Mouse (Mus musculus) kidney, embryonic 14.5 days (tissue): ENCODE measurements at regions not wholly inside any gene's neighbourhood (a gene's known extent, or its start where the extent isn't known, plus 50 kb on each side); places are given as distances from the start of the nearest gene placed in this dataset.

Experiments used
- ATAC-seq: fragments of 200-750 bp; cut with Nextera tagmentation; 2 replicates; pipeline ENCODE4 v1.8.0; 2017; ENCODE audit warnings: moderate number of reproducible peaks, mild to moderate bottlenecking, moderate TSS enrichment, moderate library complexity; ENCODE audit not compliant: low FRiP score, low TSS enrichment
- H3K27ac ChIP-seq: fragments of 300-500 bp; sonication (generic); 2 replicates; pipeline ENCODE4 v1.5.1; 2014; ENCODE audit warnings: low read depth, mild to moderate bottlenecking, low read length, moderate library complexity, mixed read lengths
- H3K27me3 ChIP-seq: fragments of 300-500 bp; sonication (generic); 2 replicates; pipeline ENCODE4 v1.6.1; 2014; ENCODE audit warnings: mild to moderate bottlenecking, low read length; ENCODE audit not compliant: control insufficient read depth, insufficient read depth
- H3K36me3 ChIP-seq: fragments of 300-500 bp; sonication (generic); 2 replicates; pipeline ENCODE4 v1.6.1; 2014; ENCODE audit warnings: low read length, mixed read lengths; ENCODE audit not compliant: control insufficient read depth, insufficient read depth
- H3K4me1 ChIP-seq: fragments of 300-500 bp; sonication (generic); 2 replicates; pipeline ENCODE4 v1.6.1; 2014; ENCODE audit warnings: low read length, mixed read lengths; ENCODE audit not compliant: control insufficient read depth, insufficient read depth
- H3K4me2 ChIP-seq: fragments of 300-500 bp; sonication (generic); replicated peaks from 2 replicates; pipeline ENCODE4 v1.6.1; 2014; ENCODE audit warnings: low read depth, mild to moderate bottlenecking, low read length
- H3K4me3 ChIP-seq: fragments of 300-500 bp; sonication (generic); 2 replicates; pipeline ENCODE4 v1.5.1; 2014; ENCODE audit warnings: mild to moderate bottlenecking, low read length
- H3K9ac ChIP-seq: fragments of 300-500 bp; sonication (generic); 2 replicates; pipeline ENCODE4 v1.6.1; 2014; ENCODE audit warnings: low read depth, mild to moderate bottlenecking, low read length, moderate library complexity
- H3K9me3 ChIP-seq: fragments of 300-500 bp; sonication (generic); 2 replicates; pipeline ENCODE4 v1.6.1; 2016; ENCODE audit warnings: low read length; ENCODE audit not compliant: control insufficient read depth
- WGBS: fragments of 180-500 bp; shearing (Covaris S2); extraction: QIAGEN DNeasy Blood & Tissue Kit; methylation state at CpG from one replicate; pipeline ENCODE4 v1.1.7; 2014; 5-methylcytosine and 5-hydroxymethylcytosine counted together

- ATAC-seq, result 0 out of 2 replicates have a peak, but pooled peaks have one; percentile 64
- 9% methylated on average over 16 of the region's 16 CpGs for WGBS
These were observed 59.5 kb upstream of the Zbtb18 start for GRCm38 (mm10) chr1:177382596-177383190.

GRCm38 (mm10) chr1:177382147-177382546, 60.0 kb upstream of the Zbtb18 start:
- no peaks in the 10 kb centered on the region for H3K27me3 ChIP-seq
- H3K4me1 ChIP-seq, result no peaks in the 10 kb centered on the region
- no peaks in the 10 kb centered on the region for H3K36me3 ChIP-seq
- H3K9me3 ChIP-seq, result no peaks in the 10 kb centered on the region
- no peak overlapping the region for H3K4me3 ChIP-seq
- 81% methylated on average over 4 of the region's 4 CpGs for WGBS
- H3K27ac ChIP-seq, result no peak overlapping the region
- ATAC-seq, result no peak
- no peak overlapping the region for H3K4me2 ChIP-seq
- no peak overlapping the region for H3K9ac ChIP-seq

More at GRCm38 (mm10) chr1:177382596-177383190, 59.5 kb upstream of the Zbtb18 start:
- Histone ChIP-seq H3K27me3 (no peaks in the 10 kb centered on the region), H3K9me3 (no peaks in the 10 kb centered on the region), H3K4me1 (no peaks in the 10 kb centered on the region), H3K4me3 (no peak overlapping the region), H3K9ac (no peak overlapping the region), H3K27ac (no peak overlapping the region), H3K36me3 (no peaks in the 10 kb centered on the region), H3K4me2 (no peak overlapping the region)

- H3K36me3 ChIP-seq, result no peaks in the 10 kb centered on the region
- WGBS, result 92% methylated on average over 3 of the region's 3 CpGs
- no peak overlapping the region for H3K27ac ChIP-seq
- H3K4me2 ChIP-seq, result no peak overlapping the region
- H3K27me3 ChIP-seq, result no peaks in the 10 kb centered on the region
- H3K9me3 ChIP-seq, result no peaks in the 10 kb centered on the region
- no peaks in the 10 kb centered on the region for H3K4me1 ChIP-seq
- H3K4me3 ChIP-seq, result no peak overlapping the region
- no peak overlapping the region for H3K9ac ChIP-seq
- ATAC-seq, result no peak
These were observed 64.0 kb upstream of the Zbtb18 start for GRCm38 (mm10) chr1:177378112-177378511.

GRCm38 (mm10) chr1:177373226-177373825, 68.8 kb upstream of the Zbtb18 start:
- Histone ChIP-seq H3K36me3 (no peaks in the 10 kb centered on the region), H3K9ac (no peak overlapping the region), H3K27ac (no peak overlapping the region), H3K9me3 (no peaks in the 10 kb centered on the region), H3K4me1 (no peaks in the 10 kb centered on the region), H3K4me2 (no peak overlapping the region; the same call in 1 of the 2 replicates), H3K27me3 (no peaks in the 10 kb centered on the region), H3K4me3 (no peak overlapping the region)
- 4% methylated on average over 5 of the region's 5 CpGs for WGBS
- no peak for ATAC-seq

- H3K4me2 ChIP-seq, result no peak overlapping the region
- H3K9ac ChIP-seq, result no peak overlapping the region
- 72% methylated on average over 10 of the region's 10 CpGs for WGBS
- no peaks in the 10 kb centered on the region for H3K4me1 ChIP-seq
- H3K4me3 ChIP-seq, result no peak overlapping the region
- no peak overlapping the region for H3K27ac ChIP-seq
- no peak for ATAC-seq
- no peaks in the 10 kb centered on the region for H3K27me3 ChIP-seq
- H3K36me3 ChIP-seq, result no peaks in the 10 kb centered on the region
- no peaks in the 10 kb centered on the region for H3K9me3 ChIP-seq
These were observed 70.1 kb upstream of the Zbtb18 start for GRCm38 (mm10) chr1:177372066-177372465.

- WGBS, result 85% methylated on average over 9 of the region's 9 CpGs
- ATAC-seq, result no peak
- Histone ChIP-seq H3K4me3 (no peak overlapping the region), H3K27ac (no peak overlapping the region), H3K9me3 (no peaks in the 10 kb centered on the region), H3K9ac (no peak overlapping the region), H3K27me3 (no peaks in the 10 kb centered on the region), H3K4me2 (no peak overlapping the region), H3K36me3 (no peaks in the 10 kb centered on the region), H3K4me1 (no peaks in the 10 kb centered on the region)
These were observed 74.1 kb upstream of the Zbtb18 start for GRCm38 (mm10) chr1:177367864-177368610.

GRCm38 (mm10) chr1:177366914-177367313, 75.2 kb upstream of the Zbtb18 start:
- ATAC-seq, result no peak
- no peak overlapping the region for H3K4me2 ChIP-seq
- no peak overlapping the region for H3K4me3 ChIP-seq
- H3K9me3 ChIP-seq, result no peaks in the 10 kb centered on the region
- no peaks in the 10 kb centered on the region for H3K4me1 ChIP-seq
- no peak overlapping the region for H3K27ac ChIP-seq
- no peaks in the 10 kb centered on the region for H3K36me3 ChIP-seq
- WGBS, result 82% methylated on average over 6 of the region's 6 CpGs
- no peaks in the 10 kb centered on the region for H3K27me3 ChIP-seq
- H3K9ac ChIP-seq, result no peak overlapping the region

GRCm38 (mm10) chr1:177366475-177366874, 75.7 kb upstream of the Zbtb18 start:
- no peaks in the 10 kb centered on the region for H3K27me3 ChIP-seq
- 81% methylated on average over 7 of the region's 7 CpGs for WGBS
- no peak overlapping the region for H3K9ac ChIP-seq
- no peaks in the 10 kb centered on the region for H3K36me3 ChIP-seq
- no peak overlapping the region for H3K4me3 ChIP-seq
- H3K9me3 ChIP-seq, result no peaks in the 10 kb centered on the region
- ATAC-seq, result no peak
- no peaks in the 10 kb centered on the region for H3K4me1 ChIP-seq
- no peak overlapping the region for H3K27ac ChIP-seq
- H3K4me2 ChIP-seq, result no peak overlapping the region

GRCm38 (mm10) chr1:177364355-177364754, 77.8 kb upstream of the Zbtb18 start:
- Histone ChIP-seq H3K4me3 (no peak overlapping the region), H3K9ac (no peak overlapping the region), H3K27me3 (no peaks in the 10 kb centered on the region), H3K4me1 (no peaks in the 10 kb centered on the region), H3K4me2 (no peak overlapping the region), H3K36me3 (no peaks in the 10 kb centered on the region), H3K27ac (no peak overlapping the region), H3K9me3 (no peaks in the 10 kb centered on the region)
- WGBS, result 85% methylated on average over 7 of the region's 7 CpGs
- ATAC-seq, result no peak
